Mouse (Mus musculus): Measurements from ENCODE around the gene Plekha6.
A peak's percentile ranks its signal among the peaks of the same experiment; 100 is the strongest.

Gene Plekha6

DNA sequence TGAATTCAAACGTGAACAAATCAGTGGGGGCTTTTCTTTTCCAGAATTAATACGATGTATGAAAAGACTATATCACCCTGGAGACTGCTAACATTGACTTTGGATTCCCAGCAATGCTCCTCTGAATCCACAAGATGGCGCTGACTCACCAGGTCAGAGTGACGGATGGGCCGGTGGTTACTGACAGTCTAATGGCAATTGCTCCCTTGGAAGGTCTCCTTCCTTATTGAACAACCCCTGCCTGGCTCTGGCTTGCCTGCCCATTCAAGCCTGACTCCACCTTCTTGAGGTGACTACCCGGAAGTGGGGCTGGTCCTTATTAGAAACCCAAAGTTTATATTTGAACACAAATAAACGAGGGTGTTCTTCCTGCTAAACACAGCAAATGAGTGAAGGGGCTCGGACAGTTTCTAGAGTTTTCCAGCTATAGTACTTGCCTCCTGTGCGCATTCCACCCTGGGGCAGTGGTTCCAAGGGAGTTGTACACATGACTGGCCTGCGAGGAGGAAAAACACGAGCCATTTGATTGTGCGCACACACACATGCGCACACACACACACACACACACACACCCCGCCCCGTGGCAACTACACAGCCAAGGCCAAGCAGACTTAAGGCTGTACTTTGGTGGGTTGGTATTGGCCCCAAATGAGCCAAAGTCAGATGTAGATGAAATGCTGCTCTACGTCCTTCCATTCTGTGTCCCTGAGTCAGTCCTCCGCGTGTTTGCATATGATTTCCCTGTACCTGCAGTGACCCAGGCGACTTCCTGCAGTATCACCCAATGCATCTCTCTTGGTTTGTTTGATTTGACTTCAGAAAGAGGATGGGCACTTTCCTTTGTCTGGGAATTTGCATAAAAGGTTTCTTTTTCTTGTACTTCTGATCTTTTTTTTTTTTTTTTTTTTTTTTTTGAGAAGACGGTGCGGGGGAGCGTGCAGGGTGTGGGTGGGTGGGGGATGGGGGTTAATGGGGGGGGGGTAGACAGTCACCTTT lies 17.7 kb upstream of the Plekha6 start:
- DNase-seq (ENCODE audit: low read depth), result peak; percentile 48

DNA sequence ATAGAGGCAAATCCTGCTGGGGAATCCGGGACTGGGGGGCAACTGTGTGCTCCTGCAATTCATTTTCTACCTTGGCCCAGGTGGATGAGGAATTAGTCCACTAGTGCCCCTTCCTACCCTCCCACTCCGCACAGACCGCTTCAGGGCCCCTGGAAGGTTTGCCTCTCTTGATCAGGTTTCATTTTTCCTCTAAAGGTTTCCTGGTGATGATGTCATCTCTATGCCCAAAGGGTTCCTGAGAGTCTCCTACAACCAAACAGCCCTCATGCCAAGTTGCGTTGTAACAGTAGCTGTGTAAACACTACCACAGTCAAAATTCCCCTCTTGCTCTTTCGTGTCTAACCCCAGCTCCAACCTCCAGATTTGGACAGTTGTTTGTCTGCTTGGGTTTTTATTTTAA lies 16.7 kb upstream of the Plekha6 start:
- no peak for DNase-seq (ENCODE audit: low read depth)

DNA sequence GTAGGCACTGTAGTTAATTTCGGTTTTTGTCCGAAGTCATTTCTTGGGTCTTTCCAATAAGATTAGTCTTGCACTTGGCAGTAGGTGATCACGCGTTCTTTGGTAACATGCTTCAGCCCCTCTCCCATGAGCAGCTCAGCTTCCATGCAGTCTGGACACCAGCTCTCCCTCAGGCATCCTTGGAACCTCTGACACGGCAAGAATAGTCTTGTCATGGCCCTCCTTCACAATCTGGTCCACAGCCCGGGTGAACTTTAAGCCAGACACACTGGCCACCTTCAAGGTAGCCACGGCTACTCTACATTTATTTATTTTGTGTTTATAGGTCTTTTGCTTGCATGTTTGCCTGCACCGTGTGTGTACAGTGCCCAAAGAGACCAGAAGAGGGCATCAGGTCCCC lies 15.9 kb upstream of the Plekha6 start:
- no peak for DNase-seq (ENCODE audit: low read depth)

DNA sequence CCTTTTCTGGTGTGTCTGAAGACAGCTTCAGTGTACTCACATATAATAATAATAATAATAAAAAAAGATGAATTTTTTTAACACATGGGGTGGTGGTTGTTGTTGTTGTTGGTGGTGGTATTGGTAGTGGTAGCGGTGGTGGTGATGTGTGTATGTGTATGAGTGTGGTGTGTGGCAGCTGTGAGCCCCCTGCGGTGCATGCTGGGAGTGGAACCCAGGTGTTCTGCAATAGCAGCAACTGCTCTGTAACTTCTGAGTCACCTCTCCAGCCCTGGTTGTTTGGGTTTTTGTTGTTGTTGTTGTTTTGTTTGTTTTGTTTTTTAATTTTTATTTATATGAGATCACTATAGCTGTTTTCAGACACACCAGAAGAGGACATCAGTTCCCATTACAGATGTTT lies 13.5 kb upstream of the Plekha6 start:
- DNase-seq (ENCODE audit: low read depth), result no peak

DNA sequence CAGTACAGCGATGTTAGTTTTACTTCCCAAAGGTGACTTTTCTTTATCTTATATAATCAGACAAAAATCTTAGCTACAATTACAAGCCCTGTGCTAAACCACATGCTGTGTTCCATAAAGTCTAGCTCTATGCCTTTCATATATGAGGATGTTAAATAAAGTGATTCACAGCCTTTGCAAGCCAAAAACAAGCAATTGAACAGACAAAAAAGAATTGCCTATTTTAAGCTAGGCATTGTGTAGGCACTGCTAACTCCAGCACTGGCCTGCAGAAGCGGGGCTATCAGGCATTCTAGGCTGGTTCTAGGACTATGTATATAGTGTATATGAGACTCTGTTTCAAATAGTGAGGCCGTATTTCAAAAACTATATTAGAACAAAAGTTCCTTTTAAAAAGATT lies 11.8 kb upstream of the Plekha6 start:
- no peak for DNase-seq (ENCODE audit: low read depth)

DNA sequence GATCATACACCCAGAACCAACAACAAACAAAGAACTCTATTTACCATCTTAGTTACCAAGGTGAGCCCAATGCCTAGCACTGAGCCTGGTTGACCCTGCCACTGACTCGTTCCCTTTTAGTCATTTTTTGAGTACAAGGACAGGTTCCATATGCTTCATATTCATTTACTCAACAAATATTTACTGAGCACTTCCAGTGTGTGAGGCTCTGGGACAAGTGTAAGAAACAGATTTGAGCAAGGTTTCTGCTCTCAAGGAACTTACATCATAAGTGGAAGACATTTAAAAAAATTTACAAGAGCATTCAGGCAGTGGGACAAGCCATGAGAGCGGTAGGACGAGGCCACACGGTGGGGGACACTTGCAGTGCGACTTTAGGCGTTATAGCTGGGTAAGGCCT lies 8.7 kb upstream of the Plekha6 start:
- DNase-seq (ENCODE audit: low read depth), result no peak

DNA sequence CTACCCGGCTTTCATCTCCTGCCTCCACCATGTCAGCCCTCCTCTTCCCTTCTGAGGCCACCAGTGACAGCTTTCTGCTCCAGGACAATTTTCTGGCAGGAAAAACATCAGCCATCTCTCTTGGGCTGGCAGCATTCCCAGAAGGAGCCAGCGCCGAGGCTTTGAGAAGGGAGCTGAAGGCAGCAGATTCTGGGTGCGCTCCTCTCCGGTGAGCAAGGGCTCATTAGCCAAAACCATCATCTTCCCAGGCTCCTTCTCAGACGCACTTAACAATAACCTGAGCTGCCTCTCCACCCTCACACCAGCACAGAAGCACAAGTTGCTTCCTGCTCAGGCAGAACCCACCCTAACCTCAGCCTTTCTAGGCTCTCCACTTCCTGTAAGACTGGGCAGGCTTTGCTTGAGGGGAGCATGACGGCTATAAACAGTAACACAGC lies 4.9 kb upstream of the Plekha6 start:
- DNase-seq (ENCODE audit: low read depth), result no peak

DNA sequence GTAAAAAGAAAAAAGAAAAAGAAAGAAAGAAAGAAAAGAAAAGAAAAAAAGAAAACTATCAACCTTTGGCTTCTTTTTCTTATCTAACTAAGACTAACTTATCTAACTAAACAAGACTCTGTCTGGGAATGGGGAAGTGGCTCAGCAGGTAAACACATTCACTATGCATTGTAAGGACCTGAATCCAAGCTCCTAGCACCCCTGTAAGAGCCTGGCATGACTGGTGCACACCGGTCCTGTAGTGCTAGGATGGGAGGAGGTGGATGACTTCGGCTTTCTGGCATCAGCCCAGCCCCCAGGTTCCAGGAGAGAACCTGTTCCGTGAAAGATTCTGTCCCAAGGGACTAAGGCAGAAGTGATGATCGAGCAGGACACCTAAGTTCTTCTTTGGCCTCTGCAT lies 2.5 kb upstream of the Plekha6 start:
- no peak for DNase-seq (ENCODE audit: low read depth)

DNA sequence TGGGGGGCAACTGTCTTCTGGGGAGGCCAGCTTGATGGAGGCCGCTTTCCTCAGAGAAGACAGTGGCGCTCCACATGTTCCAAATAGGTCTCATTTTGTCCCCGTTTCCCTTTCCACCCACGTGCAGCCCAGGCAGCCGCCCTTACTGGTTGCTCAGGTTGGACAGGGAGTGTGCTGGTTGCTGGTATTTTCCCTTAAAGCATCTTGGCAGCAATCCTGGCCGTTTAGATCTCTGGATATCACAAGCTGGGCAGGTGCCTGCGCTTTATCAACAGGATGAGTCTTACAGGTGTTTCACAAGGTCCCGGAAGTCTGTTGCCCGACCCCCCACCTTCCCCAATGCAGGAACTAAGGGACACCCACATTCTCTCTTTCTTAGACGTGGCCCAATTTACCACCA lies 2.0 kb upstream of the Plekha6 start:
- no peak for DNase-seq (ENCODE audit: low read depth)

DNA sequence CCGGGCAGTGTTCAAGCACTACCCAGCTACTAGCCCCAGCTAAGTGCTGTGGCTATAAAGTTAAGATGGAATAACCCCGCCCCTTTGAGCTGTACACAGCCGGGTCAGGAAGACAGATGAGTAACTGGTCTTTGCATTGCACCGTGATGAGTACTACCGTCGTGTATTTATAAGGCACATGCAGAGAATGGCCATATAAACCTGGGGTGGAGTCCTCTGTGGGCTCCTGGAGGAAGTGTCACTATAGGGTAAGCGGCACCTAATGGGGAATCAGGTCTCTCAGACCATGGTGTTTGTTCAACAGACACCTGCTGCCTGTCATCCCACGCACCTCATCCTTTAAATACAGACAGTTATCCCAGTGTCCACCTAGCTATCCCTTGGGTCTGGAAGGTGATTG lies 1.0 kb upstream of the Plekha6 start:
- no peak for DNase-seq (ENCODE audit: low read depth)

DNA sequence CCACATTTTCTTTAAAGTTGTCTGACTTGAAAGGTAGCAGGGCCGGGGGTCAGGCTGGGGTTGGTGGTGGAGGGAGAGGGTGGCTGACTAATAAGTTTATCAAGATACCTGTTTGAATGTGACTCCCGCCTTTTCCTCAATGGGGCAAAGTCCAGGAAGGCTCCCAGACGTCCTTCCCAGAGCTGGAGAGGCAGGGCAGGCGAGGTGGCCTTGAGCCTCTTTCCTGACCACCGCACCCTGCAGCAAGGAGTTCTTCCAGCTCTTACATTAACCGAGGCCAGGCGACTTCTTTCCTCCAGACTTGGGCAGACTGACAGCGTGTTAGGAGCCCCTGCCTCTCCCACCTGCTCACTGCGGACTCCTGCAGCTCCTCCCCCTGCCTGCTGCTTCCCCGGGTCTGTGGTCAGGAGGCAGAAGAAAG lies 591 bp downstream of the Plekha6 start:
- no peak for DNase-seq (ENCODE audit: low read depth)

DNA sequence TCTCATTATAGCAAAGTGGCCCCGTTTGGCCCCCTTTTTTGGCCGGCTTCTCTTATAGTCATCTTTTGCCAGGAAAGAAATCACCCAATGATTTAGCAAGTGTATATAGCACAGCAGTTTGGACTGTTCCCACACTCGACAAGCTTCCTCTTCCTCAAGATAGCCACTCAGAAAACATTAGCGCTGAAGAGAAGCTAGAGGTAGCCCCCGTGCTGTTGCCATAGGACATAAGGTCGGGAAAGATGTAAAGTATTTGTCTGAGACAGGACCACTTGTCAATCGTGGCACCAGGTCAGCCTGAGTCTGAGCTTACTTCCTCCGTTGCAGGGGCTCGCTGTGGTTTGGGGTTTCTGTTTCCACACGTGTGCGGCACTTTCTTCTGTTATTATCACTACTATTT lies 1.1 kb downstream of the Plekha6 start:
- no peak for DNase-seq (ENCODE audit: low read depth)

DNA sequence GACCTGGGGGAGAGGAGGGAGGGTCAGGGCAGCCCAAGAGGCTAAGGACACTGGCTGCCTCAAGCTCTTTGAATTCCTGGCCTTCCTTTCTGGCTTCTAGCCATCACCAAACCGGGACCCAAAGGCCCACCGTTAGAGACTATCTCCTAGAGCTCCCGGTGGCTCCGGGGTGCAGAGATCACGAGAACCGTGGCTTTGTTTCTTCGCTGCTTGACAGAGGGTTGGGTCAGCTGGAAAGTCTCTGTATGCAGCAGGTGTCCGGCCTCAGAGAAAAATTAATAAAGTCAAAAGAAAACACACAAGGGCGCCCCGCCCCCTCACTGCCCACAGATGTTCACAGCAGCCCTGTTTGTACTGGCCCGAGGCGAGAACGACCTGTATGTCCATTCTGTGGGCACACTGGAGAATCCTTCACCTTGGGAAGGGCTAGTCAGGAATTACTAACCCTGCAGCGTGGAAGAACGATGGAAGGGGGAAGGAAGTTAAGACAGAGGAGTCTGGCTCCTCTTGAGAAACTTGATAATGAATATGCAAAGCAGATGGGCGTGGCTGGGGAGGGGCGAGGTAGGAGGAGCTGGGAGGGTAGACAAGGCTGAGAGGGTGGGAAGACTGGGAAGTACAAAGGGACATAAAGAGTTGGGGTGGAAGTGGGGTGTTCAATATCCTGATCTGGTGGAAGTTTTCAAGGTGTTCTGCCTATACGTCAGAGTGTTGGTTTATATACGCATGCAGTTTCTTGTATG lies 4.5 kb downstream of the Plekha6 start:
- peak; percentile 23 for DNase-seq (ENCODE audit: low read depth)

DNA sequence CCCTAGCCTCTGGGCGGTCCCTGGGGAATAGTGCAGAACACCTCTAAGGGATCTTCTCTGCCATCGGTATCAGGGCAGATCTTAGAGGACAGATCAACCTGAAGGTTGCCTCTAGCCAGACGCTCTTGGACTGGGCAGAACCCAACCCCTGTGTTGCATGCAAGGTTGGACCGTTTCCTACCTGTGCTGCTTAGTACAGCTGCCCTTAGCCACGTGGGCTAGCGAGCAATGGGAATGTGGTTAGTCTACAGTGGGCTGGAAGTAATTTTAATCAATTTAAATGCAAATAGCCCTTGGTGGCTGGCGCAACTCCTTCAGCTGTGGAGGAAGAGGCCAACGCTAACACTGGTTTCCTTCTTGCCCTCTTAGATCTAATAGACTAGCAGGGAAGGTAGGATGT lies 6.2 kb downstream of the Plekha6 start:
- no peak for DNase-seq (ENCODE audit: low read depth)

DNA sequence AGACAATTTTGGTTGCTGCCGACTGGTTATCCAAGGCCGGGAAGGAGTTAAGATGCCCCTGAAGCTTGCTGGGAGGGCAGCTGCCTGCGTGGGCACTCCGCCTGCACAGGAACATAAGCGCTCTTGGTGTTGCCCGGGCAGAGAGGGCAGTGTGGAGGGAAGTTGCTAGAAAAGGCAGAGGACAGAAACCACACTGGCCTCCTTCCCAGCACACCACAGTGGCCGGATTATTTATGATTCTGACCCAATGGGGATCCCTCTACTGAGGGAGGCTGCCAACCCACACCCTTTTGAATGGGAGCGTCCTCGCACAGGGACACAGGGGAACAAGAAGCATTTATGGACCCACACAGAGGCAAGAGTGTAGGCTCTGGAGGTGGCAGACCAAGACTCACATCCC lies 7.3 kb downstream of the Plekha6 start:
- DNase-seq (ENCODE audit: low read depth), result no peak

DNA sequence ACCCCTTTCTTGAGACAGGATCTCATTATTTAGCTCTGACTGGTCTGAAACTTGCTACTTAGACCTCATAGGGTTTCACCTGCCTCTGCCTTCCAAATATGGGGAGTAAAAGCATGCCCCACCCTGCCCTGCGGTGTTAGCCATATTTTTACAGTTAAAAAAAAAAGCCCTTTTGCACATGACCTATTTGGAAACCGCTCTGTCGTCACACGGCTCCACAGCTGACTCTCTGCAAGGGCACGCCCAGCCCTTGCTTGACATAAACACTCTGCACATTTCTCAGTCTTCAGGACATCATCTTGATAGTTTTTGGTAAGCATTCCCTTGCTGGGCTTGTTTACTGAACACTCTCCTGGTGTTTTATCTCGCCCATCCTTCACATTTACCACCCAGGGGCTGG lies 11.1 kb downstream of the Plekha6 start:
- no peak for DNase-seq (ENCODE audit: low read depth)

DNA sequence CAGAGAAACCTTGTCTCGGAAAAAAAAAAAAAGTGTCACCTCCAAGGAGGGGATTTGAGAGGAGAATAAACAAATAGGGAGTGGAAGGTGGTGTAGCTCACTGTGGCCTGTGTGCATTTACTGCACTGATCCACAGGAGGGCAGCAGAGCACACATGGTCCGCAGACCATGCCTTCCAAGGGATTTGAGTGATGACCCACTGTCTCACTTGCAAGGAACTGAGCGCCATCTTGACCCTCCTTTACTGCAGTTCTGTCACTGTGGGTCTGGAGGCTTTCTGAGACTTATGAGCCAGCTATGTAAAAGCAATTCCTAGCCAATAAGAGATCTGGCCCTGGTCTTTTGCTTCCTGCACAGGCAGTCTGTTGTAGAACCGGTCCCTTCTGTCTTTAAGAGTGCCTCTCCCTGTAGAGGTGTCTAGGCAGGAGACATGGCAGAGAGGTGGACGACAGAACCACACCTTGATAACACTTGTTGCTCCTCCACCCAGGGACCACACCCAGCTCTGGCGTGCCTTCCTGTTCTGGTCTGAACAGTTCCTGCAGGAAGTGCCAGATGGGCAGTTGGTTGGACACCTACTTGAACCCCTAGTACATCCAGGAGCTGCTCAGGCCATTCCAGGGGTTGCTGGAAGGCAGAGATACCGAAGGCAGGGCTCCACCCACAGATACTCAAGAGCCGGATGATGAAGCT lies 13.6 kb downstream of the Plekha6 start:
- DNase-seq (ENCODE audit: low read depth), result peak; percentile 31

DNA sequence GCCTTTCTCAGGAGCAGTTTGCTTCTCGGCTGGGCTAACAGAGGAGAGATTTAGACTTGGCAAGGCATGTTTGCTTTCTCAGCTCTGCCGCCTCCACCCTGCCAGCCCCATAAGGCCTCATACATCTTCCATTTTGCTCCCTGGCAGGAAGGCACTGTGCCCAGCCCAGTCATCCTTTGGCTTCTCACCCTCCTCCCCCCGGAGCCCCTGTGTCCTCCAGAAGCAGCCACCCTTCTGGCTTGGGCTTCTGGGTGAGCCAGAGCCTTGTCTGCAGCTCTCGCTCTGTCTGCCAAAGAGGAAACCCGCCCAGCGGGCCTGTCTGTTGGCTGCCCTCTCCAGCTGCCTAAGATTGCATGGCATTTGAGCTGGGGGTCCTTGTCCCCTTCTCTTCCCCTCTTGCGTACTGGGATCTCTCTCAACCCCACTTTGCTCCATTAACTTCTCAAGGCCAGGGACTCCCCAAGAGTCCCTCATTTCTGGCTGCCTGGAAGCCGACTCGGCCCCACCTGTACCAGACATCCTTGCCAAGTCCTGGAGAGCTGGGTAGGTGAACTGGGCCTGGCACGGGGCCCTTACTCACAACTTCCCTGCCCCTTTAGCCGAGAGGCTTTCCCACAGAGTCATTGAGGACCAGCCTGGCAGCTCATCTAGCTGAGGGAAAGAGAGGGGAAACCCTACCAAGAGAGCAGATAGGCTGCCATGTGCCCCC lies 14.9 kb downstream of the Plekha6 start:
- no peak for DNase-seq (ENCODE audit: low read depth)

DNA sequence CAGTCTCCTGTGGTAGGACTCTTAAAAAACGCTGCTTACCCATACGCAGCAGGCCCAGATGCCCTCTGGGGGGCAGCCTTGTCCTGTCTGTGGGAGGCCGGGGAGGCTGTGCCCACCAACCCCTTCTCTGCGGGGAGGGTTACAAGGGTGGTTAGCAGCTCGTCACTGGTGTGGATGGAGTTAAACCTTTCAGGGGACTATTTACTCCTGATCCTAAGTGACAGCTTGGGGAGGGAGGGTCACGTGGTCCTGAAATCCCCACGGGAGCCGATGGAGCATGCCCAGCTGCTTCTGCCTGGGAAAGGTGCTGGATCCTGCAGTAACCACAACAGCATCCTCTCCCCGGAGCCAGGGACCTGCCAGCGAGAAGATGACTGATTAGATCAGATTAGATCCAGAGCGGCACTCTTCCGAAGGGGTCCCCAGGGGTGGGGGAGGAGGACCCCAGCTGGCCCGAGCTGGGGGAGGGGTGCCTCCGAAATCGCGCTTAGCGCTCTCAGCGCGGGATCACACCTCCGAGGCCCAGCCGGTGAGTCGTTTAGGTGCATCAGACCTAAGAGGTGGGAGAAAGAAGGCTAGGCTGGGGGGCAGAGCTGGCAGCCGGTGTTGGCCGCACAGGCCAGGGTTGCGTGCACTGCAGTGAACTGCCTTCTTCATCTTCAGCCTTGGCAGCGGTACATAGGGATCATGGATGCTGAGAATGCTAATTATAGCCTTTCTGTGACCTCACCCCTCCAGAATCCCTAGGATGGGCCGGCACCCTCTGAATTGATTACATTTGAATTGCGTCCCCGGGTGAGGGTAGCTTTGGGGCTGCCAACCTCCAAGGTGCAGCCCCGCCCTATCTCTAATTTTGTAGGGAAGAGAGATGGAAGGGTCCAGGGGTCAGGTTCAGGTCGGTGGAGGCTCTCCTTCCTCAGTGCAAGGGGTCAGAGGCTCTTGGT lies 17.3 kb downstream of the Plekha6 start:
- DNase-seq (ENCODE audit: low read depth), result peak; percentile 10

DNA sequence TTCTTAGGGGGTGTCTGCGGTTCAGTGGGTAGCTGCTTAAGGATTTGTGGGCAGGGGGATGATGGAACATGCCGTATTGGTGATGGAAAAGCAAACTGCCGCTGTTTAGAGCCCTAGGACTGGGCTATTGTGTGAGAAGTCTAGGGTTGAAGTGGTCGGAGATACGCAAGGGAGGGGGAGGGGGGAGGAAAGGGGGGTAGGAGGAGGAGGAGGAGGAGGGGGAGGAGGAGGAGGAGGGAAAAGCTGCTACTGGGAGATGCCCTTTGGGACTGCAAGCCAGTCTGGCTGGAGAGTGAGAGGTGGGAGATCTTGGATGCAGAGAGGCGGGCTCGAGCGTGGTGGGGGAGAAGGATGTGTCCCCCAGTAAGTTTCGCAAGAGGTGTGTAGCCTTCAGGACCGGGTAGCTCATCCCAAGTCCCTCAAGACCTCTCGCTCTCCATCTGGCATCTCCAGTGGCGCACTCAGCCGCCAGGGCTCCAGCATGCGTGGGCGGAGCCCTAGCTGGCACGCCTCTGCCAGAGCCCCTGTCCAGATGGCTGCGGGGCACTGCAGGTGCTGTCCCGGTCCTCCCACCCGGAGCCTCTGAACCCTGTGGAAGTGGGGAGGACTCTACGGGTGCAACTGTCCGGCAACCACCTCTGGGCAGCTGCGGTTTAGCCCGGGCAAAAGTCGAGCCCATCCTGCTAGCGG lies 18.2 kb downstream of the Plekha6 start:
- no peak for DNase-seq (ENCODE audit: low read depth)

Measured in c-Kit-positive CD71-positive TER-119-negative erythroid progenitor cells, embryonic 14.5 days (primary cell).